Mouse (Mus musculus): ENCODE measurements around the gene Slc25a44.

Gene Slc25a44

DNA sequence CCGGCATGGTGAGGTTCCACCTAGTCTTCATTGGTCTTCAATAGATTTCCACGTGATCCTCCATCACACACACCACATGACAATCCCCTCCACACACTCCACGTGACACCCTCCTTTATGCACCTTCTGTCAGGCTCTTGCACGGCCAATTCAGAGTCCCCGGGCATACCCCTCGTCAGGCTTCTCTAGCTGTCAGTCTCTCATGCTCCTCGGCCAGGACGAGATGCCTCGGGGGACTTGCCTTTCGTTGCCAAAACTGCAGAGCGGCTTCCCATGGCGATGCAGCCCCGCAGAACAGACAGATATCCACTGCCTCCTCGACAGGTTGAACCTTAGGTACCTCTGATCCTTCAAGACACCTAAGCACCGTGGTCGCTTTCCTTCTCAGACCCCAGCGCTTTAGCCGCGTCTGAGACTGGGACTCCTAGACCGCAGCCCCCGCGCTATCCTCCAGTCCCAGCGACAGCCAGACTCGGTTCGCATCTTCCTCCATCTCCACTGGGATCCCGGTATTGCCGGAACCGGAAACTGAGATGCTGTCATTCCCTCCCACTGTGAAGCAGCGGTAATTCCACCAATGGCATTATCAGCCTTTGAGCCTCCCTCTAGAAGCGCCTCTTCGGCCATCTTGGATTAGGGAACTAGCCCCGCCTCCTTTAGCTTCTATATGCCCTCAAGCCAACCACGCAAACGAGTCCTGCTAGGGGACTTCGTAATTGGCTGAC lies at the start of gene Slc25a44:
Gene Slc25a44 (minus strand): TSS at position 535 of the 725 bp plus-strand sequence.
- DNase-seq (ENCODE audit: low read depth): peak; percentile 99

DNA sequence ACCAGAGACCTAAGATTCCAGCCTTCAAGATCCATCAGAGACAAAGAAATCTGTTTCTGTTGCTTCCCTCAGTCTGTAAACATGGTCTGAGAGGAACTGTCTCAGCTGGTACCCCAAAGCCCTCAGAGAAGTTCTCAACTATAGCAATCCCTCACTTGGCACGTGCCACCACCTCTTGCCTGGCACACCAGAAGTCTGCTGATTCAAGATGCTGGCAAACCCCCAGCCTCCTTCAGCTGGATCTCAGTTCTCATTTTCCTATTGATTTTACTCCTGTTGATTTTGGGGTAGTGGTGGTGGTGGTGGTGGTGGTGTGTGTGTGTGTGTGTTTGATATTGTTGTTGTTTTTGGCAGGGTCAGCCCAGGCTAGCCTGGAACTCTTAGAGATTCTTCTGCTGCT lies 48.6 kb upstream of the Slc25a44 start:
- no peak for DNase-seq (ENCODE audit: low read depth)

DNA sequence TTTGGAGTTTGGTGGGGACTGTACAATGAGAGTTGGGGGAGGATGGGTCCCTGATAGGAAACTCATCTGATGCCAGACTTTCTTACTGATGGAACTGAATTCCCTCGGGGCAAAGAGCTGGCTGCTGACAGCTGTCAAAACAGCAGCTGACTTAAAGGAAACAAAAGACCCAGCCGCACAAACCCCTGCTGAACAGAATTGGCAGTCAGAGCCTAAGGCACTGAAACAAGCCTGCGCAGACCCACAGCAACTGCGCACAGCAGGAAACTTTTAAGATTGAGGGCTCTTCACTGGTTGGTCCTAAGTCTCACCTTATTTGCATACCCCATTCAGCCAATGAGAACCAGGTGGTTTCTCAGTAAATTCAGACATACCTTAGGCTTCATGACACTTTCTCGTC lies 48.1 kb upstream of the Slc25a44 start:
- DNase-seq (ENCODE audit: low read depth): no peak

DNA sequence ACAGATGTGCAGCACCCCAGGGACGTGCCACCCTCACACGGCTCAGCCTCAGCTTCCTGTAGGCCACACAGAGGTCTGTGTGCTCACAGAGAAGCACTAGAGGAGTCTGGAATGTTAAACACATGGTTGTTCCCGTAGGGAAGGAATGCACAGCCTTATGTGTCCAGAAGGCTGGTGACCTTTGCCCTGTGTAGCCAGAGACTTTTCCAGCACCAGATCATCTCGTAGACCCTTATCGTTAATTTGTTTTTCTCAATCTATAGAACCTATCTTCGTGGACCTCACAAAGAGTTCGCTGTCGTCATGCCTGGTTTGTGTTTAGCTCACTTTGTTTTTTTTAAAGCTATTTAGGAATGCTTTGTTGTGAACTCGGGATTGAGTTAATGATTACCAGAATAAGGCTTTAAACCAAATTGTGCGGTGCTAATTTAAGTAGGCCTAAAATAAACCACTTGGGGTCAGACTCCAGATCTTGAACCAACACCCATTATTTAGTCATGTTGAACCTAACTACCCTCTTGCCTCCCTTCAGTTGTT lies 46.1 kb upstream of the Slc25a44 start:
- DNase-seq (ENCODE audit: low read depth): no peak

DNA sequence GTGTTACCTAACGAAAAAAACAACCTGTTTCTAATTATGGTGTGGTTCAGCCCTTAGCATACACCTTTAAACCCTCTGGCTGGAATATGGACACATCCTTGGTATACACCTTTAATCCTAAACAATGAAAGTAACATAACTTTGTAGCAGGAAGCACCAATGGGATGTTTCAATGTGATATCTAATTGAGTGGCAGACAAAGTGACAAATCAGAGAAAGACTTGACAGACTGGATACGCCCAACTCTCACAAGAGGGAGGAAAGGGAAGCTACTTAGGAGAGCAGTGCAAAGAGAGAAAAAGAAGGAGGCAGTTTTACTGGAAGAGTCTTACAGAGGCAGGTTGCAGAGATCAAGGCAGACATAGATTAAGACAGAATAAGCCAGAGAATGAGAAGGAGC lies 44.5 kb upstream of the Slc25a44 start:
- no peak for DNase-seq (ENCODE audit: low read depth)

DNA sequence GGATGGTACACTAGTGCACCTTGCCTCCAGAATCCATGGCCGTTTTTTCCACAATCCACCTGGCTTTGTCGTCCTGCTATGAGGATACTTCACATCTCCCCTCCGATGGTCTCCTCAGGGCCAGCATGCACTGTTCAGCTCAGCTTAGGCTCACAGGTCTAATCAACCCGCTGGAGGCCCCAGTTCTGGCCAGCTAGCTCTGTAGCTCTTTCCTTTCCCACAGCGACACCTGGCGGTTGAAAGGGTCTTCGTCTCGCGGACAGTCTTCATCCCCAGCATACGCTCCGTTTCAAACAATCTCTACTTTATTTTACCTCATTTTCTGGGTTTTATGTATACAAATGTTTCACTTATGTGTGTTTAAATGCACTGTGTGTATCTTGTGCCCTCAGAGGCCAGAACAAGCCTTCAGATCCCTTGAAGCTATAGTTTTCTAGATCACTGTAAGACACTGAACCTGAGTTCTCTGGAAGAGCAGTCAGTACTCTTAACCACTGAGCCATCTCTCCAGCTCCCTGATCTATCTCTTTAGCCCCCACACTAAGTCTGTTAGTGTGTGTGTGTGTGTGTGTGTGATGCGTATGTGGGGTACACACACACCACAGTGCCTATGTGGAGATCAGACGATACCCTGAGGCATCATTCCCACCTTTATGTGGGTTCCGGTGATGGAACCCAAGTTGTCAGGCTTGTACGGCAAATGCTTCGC lies 42.3 kb upstream of the Slc25a44 start:
- DNase-seq (ENCODE audit: low read depth): no peak

DNA sequence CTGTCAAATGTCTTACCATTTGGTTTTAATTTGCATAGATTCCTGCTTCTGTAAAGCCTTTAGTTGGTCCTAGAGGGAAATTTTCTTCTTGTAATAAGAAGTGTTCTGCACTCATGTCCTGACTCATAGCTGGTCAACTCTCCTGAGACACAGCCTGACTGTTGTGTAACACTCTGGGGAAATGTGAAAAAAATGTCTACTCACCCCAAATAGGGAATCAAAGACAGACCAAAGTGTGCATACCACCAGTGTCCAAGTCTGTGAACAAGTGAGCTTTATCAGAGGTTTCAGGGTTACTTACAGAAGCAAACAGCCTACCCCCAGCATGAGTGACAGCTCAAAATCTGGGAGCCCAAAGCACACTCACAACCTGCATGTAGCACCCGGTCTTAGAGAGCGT lies 40.2 kb upstream of the Slc25a44 start:
- DNase-seq (ENCODE audit: low read depth): peak; percentile 75

DNA sequence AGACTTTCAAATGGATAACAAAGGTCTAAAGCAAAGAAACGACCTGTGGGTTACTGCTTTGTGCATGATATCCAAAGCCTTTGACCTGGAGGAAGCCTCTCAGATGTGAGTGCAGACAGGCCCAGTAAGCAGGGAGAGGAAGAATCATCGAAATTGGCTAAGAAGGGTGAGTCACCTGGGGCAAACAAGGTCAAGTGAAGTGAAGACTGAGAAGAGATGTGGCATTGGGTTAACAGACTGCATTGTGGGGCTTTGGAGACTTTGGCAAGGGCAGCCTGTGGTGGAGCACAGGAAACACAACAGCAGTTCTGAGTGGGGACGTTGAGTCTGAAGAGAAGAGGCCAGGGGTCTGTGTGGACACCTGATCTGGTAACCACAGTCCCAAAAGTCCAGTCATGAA lies 39.5 kb upstream of the Slc25a44 start:
- DNase-seq (ENCODE audit: low read depth): no peak

DNA sequence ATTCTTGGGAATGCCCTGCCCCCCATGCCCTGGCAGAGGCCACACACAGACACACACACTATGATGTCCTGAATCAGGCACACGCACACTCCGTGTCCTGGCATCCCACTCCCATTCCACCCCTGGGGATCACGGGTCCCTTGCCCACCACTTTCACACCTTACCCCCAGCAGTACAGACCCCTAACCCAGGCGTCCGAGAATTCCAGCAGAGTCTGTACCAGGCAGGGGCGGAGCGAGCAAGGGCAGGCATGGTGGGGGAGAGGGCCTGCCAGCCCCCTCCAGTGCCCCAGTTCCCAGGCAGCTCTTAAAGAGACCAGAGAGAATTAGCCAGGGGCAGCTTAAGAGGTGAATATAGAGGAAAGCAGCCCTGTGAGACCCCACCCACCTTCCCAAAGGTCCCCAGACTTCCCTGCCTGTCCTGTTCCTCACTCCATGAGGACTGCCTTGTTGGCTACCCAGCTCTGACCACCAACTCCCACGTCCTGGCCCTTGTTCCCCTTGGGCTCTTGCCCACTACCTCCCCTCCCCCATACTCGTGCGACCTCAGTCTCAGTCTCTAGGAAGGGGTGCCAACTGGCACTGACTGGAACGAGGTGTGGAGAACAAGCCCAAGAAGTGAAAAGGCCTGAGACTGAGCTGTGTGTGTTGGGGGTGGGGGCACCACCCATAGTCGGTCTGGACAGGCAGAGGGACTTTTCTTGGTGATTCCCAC lies 36.2 kb upstream of the Slc25a44 start, which contains the start of gene Sema4a:
Gene Sema4a (minus strand): TSS at position 200 of the 714 bp plus-strand sequence.
- no peak for DNase-seq (ENCODE audit: low read depth)

DNA sequence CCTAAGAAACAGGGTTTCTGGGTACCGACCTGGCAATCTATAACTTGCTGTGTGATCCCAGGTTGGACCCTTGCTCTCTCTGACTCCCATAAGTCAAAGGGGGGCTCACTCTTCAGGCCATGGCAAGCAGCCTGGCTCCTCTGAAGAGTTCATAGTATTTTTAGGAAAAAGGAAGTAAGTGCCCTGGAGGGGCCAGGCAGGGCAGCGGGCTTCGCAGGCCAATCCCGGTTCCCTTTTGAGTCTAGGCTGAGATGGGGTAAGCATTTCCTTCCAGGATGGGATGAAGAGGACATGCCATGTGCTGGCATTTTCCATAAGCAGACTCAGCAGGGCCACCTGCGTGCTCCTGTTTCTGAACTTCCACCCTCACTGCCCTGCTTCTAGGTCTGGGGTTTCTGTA lies 35.1 kb upstream of the Slc25a44 start:
- no peak for DNase-seq (ENCODE audit: low read depth)

DNA sequence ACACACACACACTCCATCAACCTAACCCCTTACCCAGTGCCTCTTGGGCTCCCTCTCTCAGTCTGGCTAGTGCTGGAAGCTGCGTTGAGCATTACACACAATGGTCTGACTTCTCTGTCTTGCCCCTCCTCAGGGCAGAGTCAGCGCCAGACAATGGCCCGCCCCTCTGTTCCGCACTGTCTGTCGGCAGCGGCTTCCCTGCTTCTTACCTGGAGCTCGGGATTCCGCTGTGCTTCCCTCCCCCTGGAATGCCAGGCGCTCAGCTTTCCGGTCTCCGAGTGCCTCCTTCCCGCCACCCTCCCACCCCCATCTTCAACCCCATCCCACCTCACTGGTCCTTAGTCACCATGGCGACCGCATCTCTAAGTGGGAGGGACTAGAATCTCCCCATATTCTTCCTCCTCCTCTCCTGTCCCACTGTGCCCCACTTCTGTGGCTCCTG lies 33.9 kb upstream of the Slc25a44 start:
- no peak for DNase-seq (ENCODE audit: low read depth)

DNA sequence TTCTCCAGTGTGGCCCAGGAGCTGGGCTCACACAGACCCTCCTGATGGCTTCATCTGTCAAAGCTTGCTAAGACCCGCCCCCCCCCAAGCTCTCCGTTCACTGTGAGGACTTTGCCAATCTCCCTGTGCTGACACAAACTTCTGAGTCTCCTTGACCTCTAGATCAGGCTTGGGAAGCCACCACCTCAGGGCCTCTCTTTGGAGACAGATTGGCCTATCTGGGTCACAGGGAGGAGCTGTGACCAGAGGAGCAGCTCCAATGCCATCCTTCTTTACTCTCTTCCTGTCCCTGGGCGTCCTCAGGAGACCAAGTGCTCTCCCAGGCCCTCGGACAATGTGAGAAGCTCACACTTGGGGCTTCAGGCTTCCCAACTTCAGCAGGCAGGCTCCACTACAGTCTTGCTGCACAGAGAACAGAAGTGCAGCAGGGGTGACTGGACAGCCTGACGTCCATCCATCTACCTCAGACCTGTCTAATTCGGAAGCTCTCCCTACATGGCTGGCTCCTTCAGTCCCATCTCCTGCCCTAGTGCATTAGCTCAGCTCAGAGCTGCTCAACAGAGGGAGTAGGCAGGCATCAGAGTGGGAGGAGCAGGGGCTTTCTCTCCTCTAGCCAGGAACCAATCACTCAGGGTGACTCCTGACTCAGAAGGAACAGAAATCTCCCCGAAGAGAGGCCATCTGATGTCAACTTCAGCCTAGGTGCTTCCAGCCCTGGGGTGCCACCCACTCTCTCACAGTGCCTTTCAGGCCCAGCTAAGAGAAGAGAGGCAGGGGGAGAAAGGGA lies 32.0 kb upstream of the Slc25a44 start:
- DNase-seq (ENCODE audit: low read depth): no peak

DNA sequence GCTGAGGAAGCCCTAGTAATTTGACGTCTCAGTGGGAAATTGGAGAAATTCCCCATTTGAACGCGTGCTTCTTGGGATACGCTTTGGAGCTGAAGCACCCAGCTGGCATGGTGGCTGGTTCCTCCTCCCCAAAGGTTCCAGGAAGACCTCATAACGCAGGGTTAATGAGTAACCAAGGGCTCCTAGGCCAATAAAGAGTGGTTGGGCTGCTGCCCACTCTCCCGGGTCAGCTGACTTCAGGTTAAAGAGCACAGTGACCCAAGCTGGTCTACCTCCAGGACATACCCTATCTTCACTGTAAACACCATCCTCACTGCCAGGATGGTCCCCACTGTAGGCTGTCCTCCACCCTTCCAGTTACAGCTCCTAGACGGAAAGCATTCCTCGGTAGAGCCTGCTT lies 31.4 kb upstream of the Slc25a44 start:
- no peak for DNase-seq (ENCODE audit: low read depth)

DNA sequence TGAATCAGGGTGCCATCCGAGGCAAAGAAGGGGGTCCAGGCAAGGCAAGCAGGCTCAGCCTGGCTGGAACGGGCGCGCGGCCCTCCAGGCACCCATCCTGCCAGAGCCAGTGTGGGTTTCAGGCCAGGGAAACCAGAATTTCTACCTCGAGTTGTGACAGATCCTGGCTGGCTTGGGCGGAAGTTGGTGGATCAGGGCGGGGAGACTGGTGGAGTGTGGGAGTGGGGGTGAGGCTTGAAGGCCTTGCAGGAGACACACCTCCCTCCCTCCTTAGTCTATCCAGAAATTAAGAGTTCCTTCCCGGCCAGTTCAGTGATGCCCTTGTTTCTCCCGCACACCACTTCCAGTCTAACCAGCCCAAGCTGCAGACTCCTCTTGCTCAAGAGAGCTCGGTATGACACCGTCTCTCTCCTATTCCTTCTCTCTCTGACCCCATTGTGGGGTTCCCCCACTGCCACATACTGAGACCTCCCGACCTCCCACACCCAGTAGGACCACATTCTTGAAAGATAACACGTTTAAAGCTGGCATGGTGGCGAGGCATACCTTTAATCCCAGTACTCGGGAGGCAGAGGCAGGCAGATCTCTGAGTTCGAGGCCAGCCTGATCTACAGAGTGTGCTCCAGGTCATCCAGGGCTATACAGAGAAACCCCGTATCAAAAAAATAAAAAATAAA lies 30.8 kb upstream of the Slc25a44 start:
- no peak for DNase-seq (ENCODE audit: low read depth)

DNA sequence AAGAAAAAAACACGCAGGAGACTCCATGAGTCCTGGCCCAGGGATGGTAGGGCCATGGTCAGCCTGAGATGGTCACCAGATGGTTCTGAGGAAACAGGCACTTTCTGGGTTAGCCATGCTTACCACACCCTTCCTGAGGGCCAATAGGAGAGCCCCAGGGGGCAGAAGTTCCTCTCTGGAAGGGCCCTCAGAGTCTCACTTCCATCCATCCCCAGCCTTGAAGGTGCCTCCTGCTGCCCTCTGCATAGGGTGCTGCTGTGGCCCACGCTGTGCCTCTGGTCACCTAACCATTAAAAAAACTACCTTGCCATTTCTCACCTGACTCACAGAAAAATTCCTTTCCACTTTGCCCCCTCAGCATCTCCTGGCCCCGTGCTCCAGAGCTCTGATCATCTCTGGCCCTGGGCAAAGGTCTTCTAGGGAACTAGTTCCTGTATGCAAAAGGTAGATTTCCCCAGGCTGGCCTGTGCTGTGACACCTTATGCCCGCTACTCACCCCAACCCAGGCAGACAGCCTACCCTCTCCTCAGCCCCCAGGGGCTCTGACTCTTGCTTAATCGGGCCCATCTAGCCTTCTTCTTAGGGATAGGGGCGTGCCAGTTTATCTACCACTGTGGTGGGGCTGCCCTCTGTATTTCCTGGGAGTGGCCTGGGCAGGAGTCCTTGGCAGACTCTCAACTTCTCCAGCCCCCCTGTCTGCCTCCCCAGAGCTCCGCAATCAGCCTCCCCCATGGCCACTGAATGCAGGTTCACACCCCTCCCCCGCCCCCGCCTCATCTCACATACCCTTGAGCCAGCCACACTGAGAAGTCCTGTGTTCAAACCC lies 30.0 kb upstream of the Slc25a44 start:
- no peak for DNase-seq (ENCODE audit: low read depth)

DNA sequence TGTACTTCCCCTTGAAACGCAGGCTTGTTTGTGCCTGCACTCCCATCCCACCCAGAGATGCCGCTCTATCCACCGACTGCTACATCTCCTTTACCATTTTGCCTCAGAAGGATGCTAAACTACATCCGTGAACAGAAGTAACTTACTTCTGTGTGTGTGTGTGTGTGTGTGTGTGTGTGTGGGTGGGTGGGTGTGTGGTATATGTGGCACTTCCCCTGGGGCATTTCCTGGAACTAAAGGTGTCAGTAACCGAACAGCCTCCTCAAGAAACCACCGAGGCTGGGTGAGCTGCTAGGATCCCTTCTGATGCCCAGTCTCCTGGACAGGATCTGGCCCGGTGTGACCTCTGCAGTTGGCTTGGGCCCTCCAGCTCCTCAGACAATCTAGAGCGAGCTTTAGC lies 29.0 kb upstream of the Slc25a44 start:
- no peak for DNase-seq (ENCODE audit: low read depth)

DNA sequence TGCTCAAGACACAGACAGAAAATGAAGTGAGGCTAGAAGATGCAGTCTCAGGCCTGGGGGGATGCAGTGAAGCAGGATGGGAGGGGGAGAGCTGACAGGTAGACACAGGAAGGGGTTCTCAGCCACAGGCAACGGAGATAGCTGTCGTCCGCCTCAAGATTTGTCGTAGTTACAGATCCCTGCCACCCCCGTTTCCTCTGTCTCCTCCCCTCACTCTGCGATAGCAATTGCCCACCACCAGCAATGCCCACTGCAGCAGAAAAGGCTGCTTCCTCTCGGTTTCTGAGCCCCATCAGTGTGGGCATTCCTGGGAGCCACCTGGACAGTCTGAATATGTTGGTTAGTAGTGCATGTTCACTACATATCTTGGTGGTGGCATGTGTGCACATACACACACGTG lies 28.4 kb upstream of the Slc25a44 start:
- DNase-seq (ENCODE audit: low read depth): no peak

DNA sequence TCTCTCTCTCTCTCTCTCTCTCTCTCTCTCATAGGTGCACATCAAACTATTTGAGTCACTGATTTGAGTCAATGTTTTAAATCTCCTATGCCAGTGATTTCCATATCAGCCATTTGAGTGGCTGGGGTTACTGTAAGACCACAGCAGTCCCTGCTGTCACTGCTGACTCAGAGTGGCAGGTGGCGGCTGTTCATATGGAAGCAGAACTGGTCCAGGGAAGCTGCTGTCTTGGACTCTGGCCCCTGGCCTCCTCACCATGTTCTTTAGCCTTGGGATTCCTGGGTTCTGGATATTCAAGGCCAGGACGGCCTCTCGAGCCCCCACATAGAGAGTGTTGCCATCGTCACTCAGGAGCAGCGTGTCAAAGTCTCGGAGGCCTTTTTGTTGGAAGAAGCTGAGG lies 27.8 kb upstream of the Slc25a44 start:
- no peak for DNase-seq (ENCODE audit: low read depth)

DNA sequence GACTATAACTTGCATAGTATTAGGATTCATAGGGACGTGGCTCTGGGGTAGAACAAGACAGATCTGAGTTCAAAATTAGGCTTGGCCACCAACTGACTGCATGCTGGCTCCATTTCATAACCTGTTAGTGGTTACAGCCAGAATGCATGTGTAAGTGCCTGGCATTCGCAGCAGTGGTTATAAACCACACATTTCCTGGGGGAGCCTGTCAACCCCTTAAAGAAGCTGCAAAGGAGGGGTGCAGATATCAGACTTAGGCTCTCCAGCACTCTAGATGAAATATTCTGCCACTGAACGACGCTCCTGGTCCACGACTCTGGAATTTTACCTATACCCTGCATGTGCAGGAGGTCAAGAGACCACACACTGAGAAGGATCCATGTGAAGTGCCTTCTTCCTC lies 27.3 kb upstream of the Slc25a44 start:
- no peak for DNase-seq (ENCODE audit: low read depth)

DNA sequence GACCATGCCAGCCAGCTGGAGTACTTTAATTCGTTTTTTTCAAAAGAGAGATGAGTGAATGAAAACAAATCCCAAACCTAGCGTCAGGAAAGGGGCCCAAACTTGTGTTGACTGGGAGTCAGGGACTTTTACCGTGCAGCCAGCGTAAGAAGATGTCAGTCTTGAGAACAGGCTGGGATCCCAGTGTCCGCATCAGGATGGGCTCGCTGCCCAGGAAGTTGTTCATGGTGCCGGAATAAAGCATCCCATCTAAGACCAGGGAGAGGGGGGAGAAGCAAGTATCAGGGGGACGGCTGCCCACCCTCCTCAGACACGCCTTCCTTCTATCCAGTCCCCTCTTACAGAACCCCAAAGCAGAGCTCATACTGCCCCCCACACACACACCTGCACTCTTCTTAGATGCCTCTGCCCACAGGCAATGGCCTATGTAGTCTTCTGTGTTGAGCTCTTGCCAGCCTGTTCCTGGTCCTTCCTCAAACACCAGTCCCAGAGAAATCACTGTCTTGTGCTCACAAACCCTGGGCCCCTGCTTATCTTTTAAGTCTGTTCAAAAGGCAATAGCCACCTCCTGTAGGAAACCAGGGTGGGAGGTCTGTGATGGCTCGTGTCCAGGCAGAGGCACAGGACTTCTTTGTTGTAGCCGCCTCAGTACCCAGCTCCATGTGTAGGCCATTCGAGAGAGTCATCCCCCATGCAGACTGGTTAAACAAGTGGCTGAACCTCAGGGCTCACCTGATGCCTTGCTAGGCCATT lies 25.6 kb upstream of the Slc25a44 start:
- no peak for DNase-seq (ENCODE audit: low read depth)

Measured in fibroblast of lung, adult 2 months (primary cell).